ENCODE assay signal across 20 mouse cellular contexts in genomic region chr13:20516096-20516495, GRCm38 (mm10).
DNase-seq lines count a peak whose midpoint lies in the region; ATAC-seq and TF ChIP-seq lines count a peak whose summit lies in the region.
"Had no signal": no experiment of that assay in that cellular context is flagged by ENCODE, and none has a peak within 500 bp of the region (broad histone marks: within the 10 kb centered on the region; RNA-seq: fewer than 3 reads in every experiment).

No protein-coding gene starts in this region.

- H3K4me1 ChIP-seq in lung, embryonic 14.5 days (ENCODE audit: insufficient read depth), result no peaks in the 10 kb centered on the region
- H3K4me1 ChIP-seq: embryonic facial prominence, embryonic 10.5 days; embryonic facial prominence, embryonic 12.5 days had no signal

- no peak overlapping the region for H3K4me2 ChIP-seq in lung, embryonic 14.5 days
- H3K4me2 ChIP-seq: embryonic facial prominence, embryonic 12.5 days; forebrain, embryonic 13.5 days; forebrain, embryonic 15.5 days had no signal

- H3K27ac ChIP-seq in lung, embryonic 14.5 days (ENCODE audit: low read depth), result no peak overlapping the region
- H3K27ac ChIP-seq: embryonic facial prominence, embryonic 10.5 days; embryonic facial prominence, embryonic 12.5 days; forebrain, embryonic 13.5 days; forebrain, embryonic 15.5 days had no signal

- H3K9ac ChIP-seq in lung, embryonic 14.5 days, result no peak overlapping the region
- H3K9ac ChIP-seq: embryonic facial prominence, embryonic 12.5 days; forebrain, embryonic 13.5 days; forebrain, embryonic 15.5 days; forebrain, postnatal 0 days had no signal

- no peaks in the 10 kb centered on the region for H3K36me3 ChIP-seq in lung, embryonic 14.5 days (ENCODE audit: insufficient read depth)
- H3K36me3 ChIP-seq: embryonic facial prominence, embryonic 10.5 days; embryonic facial prominence, embryonic 12.5 days; forebrain, embryonic 15.5 days had no signal

- 69% methylated on average over 4 of the region's 4 CpGs for WGBS in lung, embryonic 14.5 days

- no peak for ATAC-seq in lung, embryonic 14.5 days (ENCODE audit: insufficient read depth)
- ATAC-seq: activated CD4-positive, CD25-positive, alpha-beta regulatory T cell, adult 4 months; forebrain, embryonic 13.5 days; forebrain, embryonic 15.5 days; forebrain, postnatal 0 days; Patski had no signal

- H3K4me3 ChIP-seq in lung, embryonic 14.5 days (ENCODE audit: low read depth, low read length), result no peak overlapping the region
- H3K4me3 ChIP-seq: embryonic facial prominence, embryonic 10.5 days; embryonic facial prominence, embryonic 12.5 days; forebrain, embryonic 13.5 days; forebrain, embryonic 15.5 days had no signal

- peak; percentile 11 to 56 for DNase-seq in adrenal gland, adult (ENCODE audit: inconsistent age in 2 of 2, low spot score in 1 of 2)
- DNase-seq in adrenal gland, adult 8-10 months, result no peak
- peak; percentile 8 to 22 for DNase-seq in adrenal gland, postnatal 36 days
- no peak for DNase-seq in adrenal gland, postnatal 14 days
- peak; percentile 7 for DNase-seq in lung, embryonic 14.5 days
- no peak for DNase-seq in lung, postnatal 14 days
- DNase-seq in left cerebral cortex, adult 11 months (ENCODE audit: low spot score), result no peak
- DNase-seq: adrenal gland, postnatal 10 days; cerebellum, adult 11-12 months; cerebellum, adult 2 months; cerebellum, adult 9-10 months; cerebellum, postnatal 10 days; cerebellum, postnatal 25 days; forebrain, postnatal 0 days had no signal

- H3K27me3 ChIP-seq in lung, embryonic 14.5 days (ENCODE audit: insufficient read depth, low read length), result no peaks in the 10 kb centered on the region
- H3K27me3 ChIP-seq: embryonic facial prominence, embryonic 12.5 days; forebrain, embryonic 13.5 days; forebrain, embryonic 15.5 days; Patski had no signal

- TF ChIP-seq CTCF in lung, embryonic 14.5 days (IDR thresholded peaks at IDR 0.05; ENCODE audit: low read depth), result no peak

- H3K9me3 ChIP-seq in lung, embryonic 14.5 days (ENCODE audit: low read depth, low read length), result no peaks in the 10 kb centered on the region
- H3K9me3 ChIP-seq: embryonic facial prominence, embryonic 10.5 days; embryonic facial prominence, embryonic 12.5 days; forebrain, embryonic 13.5 days; forebrain, embryonic 15.5 days had no signal

Comparison
In these comparisons a context has a peak if more than half of its experiments do, and no peak if none do; other contexts are left out.
1. DNase-seq: peak in adrenal gland, adult (2 of 2), adrenal gland, postnatal 36 days (2 of 2) and lung, embryonic 14.5 days (single experiment); none in adrenal gland, adult 8-10 months (single experiment), adrenal gland, postnatal 14 days (single experiment), lung, postnatal 14 days (single experiment) and left cerebral cortex, adult 11 months (single experiment).